Mouse (Mus musculus): Measurements from ENCODE around the gene Fbxl22.

DNA sequence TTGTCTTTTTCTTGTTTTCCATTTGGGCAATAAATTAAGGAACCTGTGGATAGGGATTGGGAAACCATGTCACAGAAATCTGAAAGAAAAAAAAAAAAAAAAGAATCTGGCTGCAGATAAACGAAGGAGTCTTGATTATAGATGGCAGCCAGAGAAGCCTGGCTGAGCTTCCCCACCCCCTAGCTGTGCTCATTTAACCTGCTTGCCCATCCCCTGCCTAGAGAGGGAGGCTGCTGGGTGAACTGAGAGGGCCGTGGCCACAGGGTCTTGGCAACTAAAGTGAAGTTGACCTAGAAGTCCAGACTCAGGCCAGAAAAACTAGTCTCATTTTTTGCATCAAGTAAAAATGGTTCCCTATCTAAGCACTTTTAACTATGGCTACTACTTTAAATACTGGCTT, 3.4 kb downstream of the Fbxl22 start:
- TF ChIP-seq CTCF (IDR thresholded peaks at IDR 0.05; ENCODE audit: extremely low read depth, insufficient read depth, insufficient read length, insufficient replicate concordance) (no peak), POLR2A (IDR thresholded peaks at IDR 0.05; ENCODE audit: low read depth, low read length) (no peak)

Data from spleen, adult 2 months (tissue).